In genomic region chr12:3955371-3955770, GRCm38 (mm10) we compare ENCODE assay signal across 9 mouse cellular contexts. TPM values are rescaled to one million over a fixed set of nuclear protein-coding genes. Genes with fewer than 3 reads are reported as not detected.
A peak's percentile ranks its signal among the peaks of the same experiment; 100 is the strongest.
DNase-seq lines count a peak whose midpoint lies in the region; TF ChIP-seq lines count a peak whose summit lies in the region.
"Had no signal": no experiment of that assay in that cellular context is flagged by ENCODE, and none has a peak within 500 bp of the region (broad histone marks: within the 10 kb centered on the region; RNA-seq: fewer than 3 reads in every experiment).

No protein-coding gene starts in this region.

- DNase-seq in lung, postnatal 36 days: peak; percentile 30
- DNase-seq in lung, adult 2 months: no peak
- DNase-seq in Muller cell, postnatal 12 days (ENCODE audit: inconsistent ontology term): peak; percentile 23
- peak; percentile 76 for DNase-seq in embryo, embryonic 11 days
- peak; percentile 70 for DNase-seq in retina, embryonic 14.5 days (ENCODE audit: low spot score)
- DNase-seq in frontal cortex, postnatal 14 days (ENCODE audit: low spot score in 2 of 2): no peak
- no peak for DNase-seq in layer of hippocampus, adult 9-11 months
- DNase-seq: heart, postnatal 36 days had no signal

- H3K4me3 ChIP-seq in lung, adult 2 months (replicated peaks; ENCODE audit: extremely low read depth, low read depth, low read length): no peak overlapping the region
- H3K4me3 ChIP-seq: forebrain, embryonic 12.5 days had no signal

- no peak for TF ChIP-seq POLR2A in lung, adult 2 months (IDR thresholded peaks at IDR 0.05; ENCODE audit: borderline replicate concordance, extremely low read depth, low read depth, low read length)

- 32% methylated on average over 10 of the region's 10 CpGs for WGBS in lung, adult 2 months

- H3K4me1 ChIP-seq in lung, adult 2 months (ENCODE audit: control insufficient read depth, insufficient read depth, low read length): no peaks in the 10 kb centered on the region

- TF ChIP-seq CTCF in lung, adult 2 months (IDR thresholded peaks at IDR 0.05; ENCODE audit: insufficient read depth, low read length): no peak

RNA-seq across cellular contexts. Expression of gene Pomc, which starts 0.6 kb away (rescaled TPM):
- 0.44 and 0.73 TPM in 2 replicates for polyA plus RNA-seq in lung, adult 2 months (2012; rRNA removed)

Comparison
In these comparisons a context has a peak if more than half of its experiments do, and no peak if none do; other contexts are left out.
1. DNase-seq: peak in lung, postnatal 36 days (single experiment), Muller cell, postnatal 12 days (single experiment), embryo, embryonic 11 days (single experiment) and retina, embryonic 14.5 days (single experiment); none in lung, adult 2 months (single experiment), frontal cortex, postnatal 14 days (0 of 2) and layer of hippocampus, adult 9-11 months (single experiment).